Mouse (Mus musculus): ENCODE data around the gene Agbl5.

DNA sequence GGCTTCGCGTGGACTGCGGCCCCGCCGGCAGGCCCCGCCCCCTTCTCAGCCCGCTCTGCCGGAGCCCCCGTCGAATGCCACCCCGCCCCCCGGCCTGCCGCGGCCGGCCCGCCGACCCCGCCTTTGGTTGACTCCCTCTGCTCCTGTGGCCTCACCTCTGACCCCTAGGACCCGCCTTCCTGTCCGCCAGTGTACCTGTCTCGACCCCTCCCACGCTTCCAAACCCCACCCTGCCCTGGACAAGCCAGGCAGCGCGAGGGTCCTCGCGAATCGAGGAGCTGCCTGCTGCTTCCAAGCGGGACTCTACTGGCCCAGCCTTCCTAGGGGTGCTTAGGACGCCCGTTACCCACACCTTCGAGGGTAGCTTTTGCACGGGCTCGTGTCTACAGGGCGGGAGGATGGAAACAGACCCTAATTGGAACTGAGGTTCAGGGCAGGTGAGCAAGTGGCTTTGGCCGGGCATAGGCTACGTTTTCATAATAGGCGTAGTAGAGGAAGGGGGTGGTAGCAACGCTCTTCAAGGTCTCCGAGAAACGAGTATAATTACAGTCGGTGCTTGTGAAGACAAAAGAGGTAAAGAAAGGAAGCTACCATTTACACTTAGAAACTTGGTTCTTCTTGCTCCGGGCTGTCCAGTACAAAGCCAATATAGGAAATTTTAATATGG lies 727 bp downstream of the Agbl5 start:
- no peak for TF ChIP-seq CTCF (conservative IDR thresholded peaks at IDR 0.05; ENCODE audit: insufficient read depth, insufficient read length, low read depth, low read length)
- TF ChIP-seq POLR2A (IDR thresholded peaks at IDR 0.05; ENCODE audit: low read depth, low read length) = no peak
